Mouse (Mus musculus) limb, embryonic 13.5 days (tissue): Measurements from ENCODE around the gene Rln1. TPM values are rescaled to one million over a fixed set of nuclear protein-coding genes. Genes with fewer than 3 reads are reported as not detected.

ENCODE experiments used
- ATAC-seq: fragments of 200-750 bp; cut with Nextera tagmentation; 2 replicates; pipeline ENCODE4 v1.8.0; 2017; ENCODE audit warnings: low read depth, moderate number of reproducible peaks, moderate TSS enrichment; ENCODE audit not compliant: low FRiP score
- H3K27ac ChIP-seq: fragments of 300-500 bp; sonication (generic); 2 replicates; pipeline ENCODE4 v1.5.1; 2015; ENCODE audit warnings: inconsistent platforms, mild to moderate bottlenecking, moderate library complexity
- H3K27me3 ChIP-seq: fragments of 300-500 bp; sonication (generic); 2 replicates; pipeline ENCODE4 v1.6.1; 2015; ENCODE audit warnings: mild to moderate bottlenecking, inconsistent platforms
- H3K36me3 ChIP-seq: fragments of 300-500 bp; sonication (generic); 2 replicates; pipeline ENCODE4 v1.6.1; 2015; ENCODE audit warnings: inconsistent platforms, mild to moderate bottlenecking, moderate library complexity
- H3K4me1 ChIP-seq: fragments of 300-500 bp; sonication (generic); 2 replicates; pipeline ENCODE4 v1.6.1; 2015; ENCODE audit warnings: inconsistent platforms
- H3K4me2 ChIP-seq: fragments of 300-500 bp; sonication (generic); replicated peaks from 2 replicates; pipeline ENCODE4 v1.6.1; 2015; ENCODE audit warnings: inconsistent platforms, mild to moderate bottlenecking, moderate library complexity
- H3K4me3 ChIP-seq: fragments of 300-500 bp; sonication (generic); 2 replicates; pipeline ENCODE4 v1.5.1; 2015; ENCODE audit warnings: moderate library complexity, mild to moderate bottlenecking, inconsistent platforms
- H3K9ac ChIP-seq: fragments of 300-500 bp; sonication (generic); 2 replicates; pipeline ENCODE4 v1.6.1; 2015; ENCODE audit warnings: mild to moderate bottlenecking, inconsistent platforms
- H3K9me3 ChIP-seq: fragments of 300-500 bp; sonication (generic); 2 replicates; pipeline ENCODE4 v1.6.1; 2016; ENCODE audit warnings: inconsistent platforms
- WGBS: fragments of 180-500 bp; shearing (Covaris S2); methylation state at CpG from one replicate; pipeline ENCODE4 v1.1.7; 2015; 5-methylcytosine and 5-hydroxymethylcytosine counted together
- polyA plus RNA-seq: library from polyadenylated mRNA; unstranded; fragments of >200 nt; fragmentation: Nextera tagmentation; extraction: Ambion mirVana; gene quantifications from 2 replicates; pipeline ENCODE4 v1.2.1, GENCODE M21; 2015

Rln1 gene
- 0.20 TPM in 1 of 2 replicates, not detected in the other for polyA plus RNA-seq

- Histone ChIP-seq H3K4me3 (peak within 1 kb of the TSS; percentile 47), H3K36me3 (no peaks in the 10 kb centered on the region), H3K27me3 (peaks cover 17% of the 10 kb centered on the region), H3K4me1 (peaks cover 13% of the 10 kb centered on the region; the same call in 1 of the 2 replicates), H3K4me2 (peak within 1 kb of the TSS; percentile 80), H3K27ac (no peak within 1 kb of the TSS), H3K9ac (peak within 1 kb of the TSS; percentile 65), H3K9me3 (no peaks in the 10 kb centered on the region)
- ATAC-seq: peak; percentile 32; the same call in 1 of the 2 replicates
- 1% methylated on average over 23 of the region's 23 CpGs for WGBS
These were observed at the start of gene Rln1 for GRCm38 (mm10) chr19:29334068-29334745. Gene Rln1, minus strand, starts transcription at chr19:29334670.

DNA sequence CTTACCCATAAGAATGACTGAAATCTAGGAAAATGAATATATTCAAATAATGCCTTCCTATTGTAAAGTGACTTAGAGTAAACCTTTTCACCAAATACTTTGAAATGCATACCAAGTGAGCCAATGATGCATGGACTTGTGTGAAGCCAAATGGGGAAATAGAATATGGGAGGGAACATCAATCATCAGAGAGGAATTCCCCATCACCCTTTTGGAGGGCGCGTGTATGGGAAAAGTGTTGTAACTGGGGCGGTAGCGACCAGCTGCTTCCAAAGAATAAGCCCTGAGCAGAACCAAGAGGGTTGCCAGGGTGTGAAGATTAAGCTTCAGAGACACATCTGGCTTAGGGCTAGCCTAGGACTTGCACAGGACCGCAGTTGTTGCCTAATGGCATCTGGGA, 48.9 kb upstream of the Rln1 start:
- no peak overlapping the region for H3K4me3 ChIP-seq
- no peaks in the 10 kb centered on the region for H3K36me3 ChIP-seq
- H3K9me3 ChIP-seq: no peaks in the 10 kb centered on the region
- no peak overlapping the region for H3K9ac ChIP-seq
- no peaks in the 10 kb centered on the region for H3K27me3 ChIP-seq
- 91% methylated on average over 5 of the region's 5 CpGs for WGBS
- no peak overlapping the region for H3K4me2 ChIP-seq
- no peak for ATAC-seq
- no peaks in the 10 kb centered on the region for H3K4me1 ChIP-seq
- no peak overlapping the region for H3K27ac ChIP-seq

DNA sequence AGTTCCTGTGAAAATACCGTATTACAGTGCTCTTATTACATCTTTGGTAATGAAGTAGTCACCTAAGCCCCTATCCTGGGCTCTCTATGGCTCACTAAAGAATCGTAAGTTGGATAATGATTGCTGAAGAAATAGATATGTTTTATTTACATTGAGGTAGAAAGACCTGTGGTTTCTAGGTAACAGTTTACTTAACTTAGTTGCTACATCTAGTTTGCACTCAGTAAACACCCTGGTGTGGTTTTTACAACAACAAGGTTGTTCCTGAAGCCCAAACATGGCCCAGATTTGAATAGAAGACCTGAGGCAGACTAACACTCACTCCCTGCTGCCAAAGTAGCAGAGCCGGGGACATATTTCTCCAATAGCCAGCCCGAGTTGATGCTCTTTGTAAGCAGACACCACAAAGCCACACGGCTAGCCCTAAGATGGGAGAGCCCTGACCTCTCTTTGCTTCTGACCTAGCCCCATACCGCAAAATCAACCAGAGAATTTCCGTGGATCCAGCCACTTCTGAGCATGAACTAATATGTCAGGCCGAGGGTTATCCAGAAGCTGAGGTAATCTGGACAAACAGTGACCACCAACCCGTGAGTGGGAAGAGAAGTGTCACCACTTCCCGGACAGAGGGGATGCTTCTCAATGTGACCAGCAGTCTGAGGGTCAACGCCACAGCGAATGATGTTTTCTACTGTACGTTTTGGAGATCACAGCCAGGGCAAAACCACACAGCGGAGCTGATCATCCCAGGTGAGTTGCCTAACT, 45.6 kb upstream of the Rln1 start:
- H3K36me3 ChIP-seq: no peaks in the 10 kb centered on the region
- ATAC-seq: no peak
- H3K9me3 ChIP-seq: no peaks in the 10 kb centered on the region
- no peak overlapping the region for H3K27ac ChIP-seq
- WGBS: 88% methylated on average over 14 of the region's 14 CpGs
- no peaks in the 10 kb centered on the region for H3K27me3 ChIP-seq
- no peaks in the 10 kb centered on the region for H3K4me1 ChIP-seq
- no peak overlapping the region for H3K4me2 ChIP-seq
- no peak overlapping the region for H3K4me3 ChIP-seq
- no peak overlapping the region for H3K9ac ChIP-seq

DNA sequence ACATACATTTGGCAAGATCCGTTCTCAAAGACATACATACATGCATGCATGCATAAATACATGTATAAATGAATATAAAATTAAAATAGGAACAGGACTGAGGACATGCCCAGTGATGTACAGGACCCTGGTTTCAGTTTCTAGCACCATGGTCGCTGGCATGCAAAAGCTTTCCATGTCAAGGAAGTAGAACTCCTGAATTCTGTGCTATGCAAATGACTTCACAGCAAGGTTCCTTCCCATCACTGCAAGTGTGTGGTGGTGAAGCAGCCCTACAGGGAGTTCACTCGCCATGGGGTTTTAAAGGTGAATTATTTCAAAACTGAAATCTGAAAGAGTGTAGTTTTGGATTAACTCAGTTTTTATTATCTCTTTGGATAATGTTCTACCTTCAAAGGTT, 41.9 kb upstream of the Rln1 start:
- Histone ChIP-seq H3K4me2 (no peak overlapping the region), H3K36me3 (no peaks in the 10 kb centered on the region), H3K4me1 (0 out of 2 replicates have a peak, but pooled peaks cover 8% of the 10 kb centered on the region), H3K9ac (no peak overlapping the region), H3K9me3 (no peaks in the 10 kb centered on the region), H3K27ac (no peak overlapping the region), H3K4me3 (no peak overlapping the region), H3K27me3 (no peaks in the 10 kb centered on the region)
- no peak for ATAC-seq
- 78% methylated on average over 3 of the region's 3 CpGs for WGBS

DNA sequence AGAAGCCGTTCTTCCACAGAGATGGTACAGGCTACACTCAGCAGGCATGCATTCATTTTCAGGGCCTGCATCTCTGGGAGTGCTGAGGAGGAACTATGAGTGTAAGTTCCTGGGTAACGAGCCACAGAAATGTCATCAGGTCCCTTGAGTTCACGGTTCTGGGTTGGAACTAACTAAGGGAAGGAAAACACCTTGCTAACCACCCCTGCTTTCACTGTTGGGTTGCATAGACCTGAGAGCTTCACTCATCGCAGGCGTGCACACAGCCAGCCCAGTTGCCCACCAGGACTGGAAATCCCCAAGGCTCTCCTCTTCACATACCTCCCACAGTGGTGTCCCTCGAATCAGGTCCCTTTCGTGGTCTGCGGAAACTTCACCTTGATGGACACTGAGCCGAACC, 40.5 kb upstream of the Rln1 start:
- no peak for ATAC-seq
- Histone ChIP-seq H3K4me1 (0 out of 2 replicates have a peak, but pooled peaks cover 8% of the 10 kb centered on the region), H3K27me3 (no peaks in the 10 kb centered on the region), H3K9ac (no peak overlapping the region), H3K9me3 (no peaks in the 10 kb centered on the region), H3K36me3 (no peaks in the 10 kb centered on the region), H3K4me2 (no peak overlapping the region), H3K4me3 (no peak overlapping the region), H3K27ac (no peak overlapping the region)
- 88% methylated on average over 9 of the region's 9 CpGs for WGBS

DNA sequence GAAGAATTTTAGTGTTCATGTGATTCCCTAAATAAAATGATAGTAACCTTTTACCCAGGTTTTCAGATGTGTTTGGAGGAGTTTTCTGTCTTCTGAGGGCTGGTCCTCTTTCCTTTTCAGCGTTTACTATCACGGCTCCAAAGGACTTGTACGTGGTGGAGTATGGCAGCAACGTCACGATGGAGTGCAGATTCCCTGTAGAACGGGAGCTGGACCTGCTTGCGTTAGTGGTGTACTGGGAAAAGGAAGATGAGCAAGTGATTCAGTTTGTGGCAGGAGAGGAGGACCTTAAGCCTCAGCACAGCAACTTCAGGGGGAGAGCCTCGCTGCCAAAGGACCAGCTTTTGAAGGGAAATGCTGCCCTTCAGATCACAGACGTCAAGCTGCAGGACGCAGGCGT, 39.0 kb upstream of the Rln1 start:
- no peaks in the 10 kb centered on the region for H3K36me3 ChIP-seq
- WGBS: 30% methylated on average over 11 of the region's 11 CpGs
- H3K9ac ChIP-seq: no peak overlapping the region
- no peaks in the 10 kb centered on the region for H3K9me3 ChIP-seq
- H3K4me1 ChIP-seq: 0 out of 2 replicates have a peak, but pooled peaks cover 8% of the 10 kb centered on the region
- no peak for ATAC-seq
- H3K27ac ChIP-seq: no peak overlapping the region
- peak overlapping the region; percentile 39 for H3K4me2 ChIP-seq
- no peak overlapping the region; the same call in 1 of the 2 replicates for H3K4me3 ChIP-seq
- H3K27me3 ChIP-seq: no peaks in the 10 kb centered on the region

GRCm38 (mm10) chr19:29372621-29373020, 38.2 kb upstream of the Rln1 start:
- Histone ChIP-seq H3K9me3 (no peaks in the 10 kb centered on the region), H3K4me2 (no peak overlapping the region), H3K27ac (no peak overlapping the region), H3K9ac (no peak overlapping the region), H3K4me1 (peaks cover 8% of the 10 kb centered on the region; the same call in 1 of the 2 replicates), H3K36me3 (no peaks in the 10 kb centered on the region), H3K4me3 (no peak overlapping the region), H3K27me3 (no peaks in the 10 kb centered on the region)
- WGBS: 76% methylated on average over 3 of the region's 3 CpGs
- ATAC-seq: no peak

GRCm38 (mm10) chr19:29372138-29372537, 37.7 kb upstream of the Rln1 start:
- ATAC-seq: 0 out of 2 replicates have a peak, but pooled peaks have one; percentile 40
- Histone ChIP-seq H3K36me3 (no peaks in the 10 kb centered on the region), H3K9me3 (no peaks in the 10 kb centered on the region), H3K4me2 (peak overlapping the region; percentile 35), H3K4me1 (peaks cover 8% of the 10 kb centered on the region; the same call in 1 of the 2 replicates), H3K27ac (no peak overlapping the region), H3K27me3 (no peaks in the 10 kb centered on the region), H3K9ac (no peak overlapping the region), H3K4me3 (no peak overlapping the region)
- 50% methylated on average over 4 of the region's 4 CpGs for WGBS

GRCm38 (mm10) chr19:29371284-29372081, 37.0 kb upstream of the Rln1 start:
- WGBS: 76% methylated on average over 18 of the region's 18 CpGs
- Histone ChIP-seq H3K9me3 (no peaks in the 10 kb centered on the region), H3K4me3 (no peak overlapping the region), H3K4me1 (peaks cover 12% of the 10 kb centered on the region; the same call in 1 of the 2 replicates), H3K36me3 (no peaks in the 10 kb centered on the region), H3K27ac (no peak overlapping the region), H3K9ac (no peak overlapping the region), H3K4me2 (peak overlapping the region; percentile 35), H3K27me3 (no peaks in the 10 kb centered on the region)
- ATAC-seq: no peak

DNA sequence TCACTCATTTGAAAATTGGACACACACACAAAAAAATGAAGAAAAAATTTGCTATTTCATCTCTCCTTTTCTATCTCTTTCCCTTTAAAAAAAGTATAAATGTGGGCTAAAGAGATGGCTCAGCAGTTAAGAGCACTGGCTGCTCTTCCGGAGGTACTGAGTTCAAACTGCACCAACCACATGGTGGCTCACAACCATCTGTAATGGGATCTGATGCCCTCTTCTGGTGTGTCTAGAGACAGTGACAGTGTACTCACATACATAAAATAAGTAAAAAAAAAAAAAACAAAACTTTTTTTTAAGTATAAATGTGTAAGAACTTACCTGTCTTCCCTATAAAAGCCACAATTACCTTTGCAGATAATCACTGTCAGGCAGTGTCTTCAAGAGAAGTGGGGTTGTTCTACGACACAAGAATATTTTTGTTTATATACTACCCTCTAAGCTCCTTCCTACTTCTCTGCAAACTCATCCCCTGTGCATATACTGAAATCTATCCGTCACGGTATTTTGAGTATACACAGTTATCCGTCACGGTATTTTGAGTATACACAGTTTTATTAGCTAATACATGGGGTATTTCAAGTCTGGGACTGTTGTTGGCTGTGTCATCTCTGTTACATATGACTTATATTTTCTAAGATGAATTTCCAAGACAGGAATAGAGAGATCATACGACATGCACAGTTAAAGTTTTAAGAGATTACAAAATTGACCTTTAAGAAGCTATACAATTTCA, 36.2 kb upstream of the Rln1 start:
- ATAC-seq: no peak
- peaks cover 12% of the 10 kb centered on the region; the same call in 1 of the 2 replicates for H3K4me1 ChIP-seq
- H3K4me2 ChIP-seq: no peak overlapping the region
- no peaks in the 10 kb centered on the region for H3K27me3 ChIP-seq
- WGBS: 91% methylated on average over 7 of the region's 7 CpGs
- H3K27ac ChIP-seq: no peak overlapping the region
- no peak overlapping the region for H3K9ac ChIP-seq
- no peaks in the 10 kb centered on the region for H3K36me3 ChIP-seq
- no peaks in the 10 kb centered on the region for H3K9me3 ChIP-seq
- no peak overlapping the region for H3K4me3 ChIP-seq

- Histone ChIP-seq H3K9me3 (no peaks in the 10 kb centered on the region), H3K36me3 (no peaks in the 10 kb centered on the region), H3K9ac (no peak overlapping the region), H3K27ac (no peak overlapping the region), H3K4me2 (no peak overlapping the region), H3K27me3 (no peaks in the 10 kb centered on the region), H3K4me3 (no peak overlapping the region), H3K4me1 (peaks cover 12% of the 10 kb centered on the region; the same call in 1 of the 2 replicates)
- 60% methylated on average over 12 of the region's 12 CpGs for WGBS
- ATAC-seq: no peak
These were observed 35.6 kb upstream of the Rln1 start for GRCm38 (mm10) chr19:29370112-29370511.
